Mouse (Mus musculus) cerebellum, postnatal 10 days (tissue): ENCODE results near the gene Speg.
A peak's percentile ranks its signal among the peaks of the same experiment; 100 is the strongest.

Experiments
- DNase-seq, 2 experiments: peaks; one replicate each; pipeline ENCODE4 v3.0.0; 2021; ENCODE audit warnings: mixed read lengths in 2 of 2

The Speg gene

GRCm38 (mm10) chr1:75398761-75399402 is 23.8 kb downstream of the Speg start:
- DNase-seq: peak; percentile 84 to 87

GRCm38 (mm10) chr1:75399755-75400492 is 24.8 kb downstream of the Speg start:
- DNase-seq: peak; percentile 71 to 83

- no peak for DNase-seq
Observed at GRCm38 (mm10) chr1:75400493-75401115, 25.5 kb downstream of the Speg start.

- DNase-seq: no peak
Observed at GRCm38 (mm10) chr1:75405547-75405946, 30.4 kb downstream of the Speg start.

GRCm38 (mm10) chr1:75406173-75406572 is 31.1 kb downstream of the Speg start:
- DNase-seq: no peak

- DNase-seq: no peak
Observed at GRCm38 (mm10) chr1:75407056-75407455, 32.0 kb downstream of the Speg start.

GRCm38 (mm10) chr1:75408210-75408609 is 33.1 kb downstream of the Speg start:
- no peak for DNase-seq

- DNase-seq: no peak
Observed at GRCm38 (mm10) chr1:75409950-75410349, 34.9 kb downstream of the Speg start.

- DNase-seq: no peak
Observed at GRCm38 (mm10) chr1:75412196-75412595, 37.1 kb downstream of the Speg start.

GRCm38 (mm10) chr1:75413749-75414148 is 38.7 kb downstream of the Speg start:
- DNase-seq: peak; percentile 65 to 75

- peak in 1 of 2 experiments; percentile 34 for DNase-seq
Observed at GRCm38 (mm10) chr1:75421794-75422193, 46.7 kb downstream of the Speg start.

GRCm38 (mm10) chr1:75422216-75422822 is 47.2 kb downstream of the Speg start:
- peak; percentile 41 to 48 for DNase-seq

GRCm38 (mm10) chr1:75422823-75423471 is 47.9 kb downstream of the Speg start:
- peak; percentile 44 to 57 for DNase-seq

- no peak for DNase-seq
Observed at GRCm38 (mm10) chr1:75423780-75424390, 48.8 kb downstream of the Speg start.

- DNase-seq: peak; percentile 70 to 79
Observed at GRCm38 (mm10) chr1:75425796-75426471, 50.8 kb downstream of the Speg start.

- peak; percentile 86 to 89 for DNase-seq
Observed at GRCm38 (mm10) chr1:75435475-75436328, 60.6 kb downstream of the Speg start, which contains the start of gene Gmppa. Gmppa (plus strand) TSS chr1:75435930.

GRCm38 (mm10) chr1:75438782-75439181 is 63.7 kb downstream of the Speg start:
- DNase-seq: peak in 1 of 2 experiments; percentile 21

- peak; percentile 75 to 77 for DNase-seq
Observed at GRCm38 (mm10) chr1:75440661-75441060, 65.6 kb downstream of the Speg start.

- DNase-seq: peak; percentile 48 to 52
Observed at GRCm38 (mm10) chr1:75441471-75441996, 66.4 kb downstream of the Speg start.

GRCm38 (mm10) chr1:75442171-75442570 is 67.1 kb downstream of the Speg start:
- DNase-seq: peak; percentile 57 to 64
